Mouse (Mus musculus): ENCODE measurements at regions not wholly inside any gene's neighbourhood (a gene's known extent, or its start where the extent isn't known, plus 50 kb on each side); places are given as distances from the start of the nearest gene placed in this dataset.

DNA sequence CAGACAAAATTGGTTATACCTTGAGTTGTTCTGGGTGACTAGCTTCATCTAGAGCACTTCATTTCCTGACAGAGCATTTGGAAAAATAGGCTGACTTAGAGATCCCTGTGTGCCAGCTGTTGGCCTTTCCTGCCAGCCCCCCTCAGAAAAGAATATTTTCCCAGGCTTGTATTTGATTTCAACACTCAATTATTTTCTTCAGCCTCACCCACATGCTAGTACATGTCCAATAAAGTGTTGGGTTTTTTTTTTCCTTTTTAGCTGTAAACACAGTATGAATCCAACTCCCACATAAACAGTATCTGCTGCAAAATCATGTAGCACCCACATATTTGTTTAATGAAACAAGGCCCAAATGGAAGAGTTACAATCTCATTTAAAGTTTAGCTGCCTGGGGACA is 256.8 kb upstream of the Acvr2a start:
- no peaks in the 10 kb centered on the region for H3K36me3 ChIP-seq (ENCODE audit: control insufficient read depth, insufficient read depth, low read length)
- H3K27ac ChIP-seq (ENCODE audit: low read depth, low read length): no peak overlapping the region
- H3K4me2 ChIP-seq: no peak overlapping the region
- H3K9me3 ChIP-seq (ENCODE audit: control insufficient read depth, low read length): no peaks in the 10 kb centered on the region
- no peaks in the 10 kb centered on the region for H3K27me3 ChIP-seq (replicated peaks; ENCODE audit: control insufficient read depth, insufficient read depth, low read length)
- no peaks in the 10 kb centered on the region for H3K4me1 ChIP-seq (replicated peaks; ENCODE audit: control insufficient read depth, insufficient read depth, low read length)
- H3K4me3 ChIP-seq (ENCODE audit: low read depth, low read length): no peak overlapping the region
- H3K9ac ChIP-seq (ENCODE audit: low read depth, low read length): no peak overlapping the region
- ATAC-seq (replicated peaks; ENCODE audit: low FRiP score) (no peak), DNase-seq (ENCODE audit: low spot score) (no peak)

DNA sequence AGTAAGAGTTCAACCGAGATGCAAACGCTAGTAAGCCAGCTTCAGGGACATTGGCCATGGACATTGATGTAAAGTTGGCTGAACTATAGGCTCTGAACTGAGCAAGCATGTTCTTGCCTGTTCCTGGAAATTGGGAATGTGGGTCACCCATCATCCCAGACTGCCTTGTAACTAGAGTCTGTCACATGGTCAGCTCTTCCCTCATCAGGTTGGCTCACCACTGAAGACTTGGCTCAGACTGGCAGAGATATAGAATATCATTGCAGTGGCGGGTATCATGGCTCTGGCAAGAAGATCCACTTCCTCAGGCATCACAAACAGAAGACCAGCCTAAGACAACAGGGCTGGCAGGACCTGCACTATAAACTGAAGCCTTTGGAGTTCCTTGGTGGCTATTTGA is 255.3 kb upstream of the Acvr2a start:
- 85% methylated on average over 3 of the region's 3 CpGs for WGBS
- Histone ChIP-seq H3K27ac (ENCODE audit: low read depth, low read length) (no peak overlapping the region), H3K27me3 (replicated peaks; ENCODE audit: control insufficient read depth, insufficient read depth, low read length) (no peaks in the 10 kb centered on the region), H3K9me3 (ENCODE audit: control insufficient read depth, low read length) (no peaks in the 10 kb centered on the region), H3K4me1 (replicated peaks; ENCODE audit: control insufficient read depth, insufficient read depth, low read length) (no peaks in the 10 kb centered on the region), H3K4me3 (ENCODE audit: low read depth, low read length) (no peak overlapping the region), H3K36me3 (ENCODE audit: control insufficient read depth, insufficient read depth, low read length) (no peaks in the 10 kb centered on the region), H3K4me2 (no peak overlapping the region), H3K9ac (ENCODE audit: low read depth, low read length) (no peak overlapping the region)
- DNase-seq (ENCODE audit: low spot score) (no peak), ATAC-seq (replicated peaks; ENCODE audit: low FRiP score) (no peak)

DNA sequence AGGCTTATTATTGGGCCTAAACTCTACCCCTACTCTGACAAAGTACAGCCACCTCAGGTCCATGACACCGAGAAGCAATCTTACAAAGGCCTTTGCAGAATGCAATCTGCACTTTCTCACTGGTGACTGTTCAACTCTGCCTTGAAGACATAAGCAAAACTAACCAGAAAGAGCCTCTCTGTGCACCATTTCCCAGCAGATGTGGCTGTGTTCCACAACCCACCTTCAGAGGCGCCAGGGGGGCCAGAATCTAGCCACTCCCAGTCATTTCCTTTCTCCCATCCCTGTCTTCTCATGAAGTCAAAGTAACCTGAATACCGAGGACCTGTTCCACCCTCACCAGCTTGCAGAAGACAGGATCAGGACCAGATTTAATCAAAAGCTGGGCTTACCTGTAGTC is 250.3 kb upstream of the Acvr2a start:
- 69% methylated on average over 3 of the region's 3 CpGs for WGBS
- no peaks in the 10 kb centered on the region for H3K4me1 ChIP-seq (replicated peaks; ENCODE audit: control insufficient read depth, insufficient read depth, low read length)
- no peak overlapping the region for H3K27ac ChIP-seq (ENCODE audit: low read depth, low read length)
- H3K4me2 ChIP-seq: no peak overlapping the region
- no peak overlapping the region for H3K9ac ChIP-seq (ENCODE audit: low read depth, low read length)
- no peaks in the 10 kb centered on the region for H3K36me3 ChIP-seq (ENCODE audit: control insufficient read depth, insufficient read depth, low read length)
- no peak overlapping the region for H3K4me3 ChIP-seq (ENCODE audit: low read depth, low read length)
- DNase-seq (ENCODE audit: low spot score): no peak
- H3K27me3 ChIP-seq (replicated peaks; ENCODE audit: control insufficient read depth, insufficient read depth, low read length): no peaks in the 10 kb centered on the region
- no peaks in the 10 kb centered on the region for H3K9me3 ChIP-seq (ENCODE audit: control insufficient read depth, low read length)
- no peak for ATAC-seq (replicated peaks; ENCODE audit: low FRiP score)

DNA sequence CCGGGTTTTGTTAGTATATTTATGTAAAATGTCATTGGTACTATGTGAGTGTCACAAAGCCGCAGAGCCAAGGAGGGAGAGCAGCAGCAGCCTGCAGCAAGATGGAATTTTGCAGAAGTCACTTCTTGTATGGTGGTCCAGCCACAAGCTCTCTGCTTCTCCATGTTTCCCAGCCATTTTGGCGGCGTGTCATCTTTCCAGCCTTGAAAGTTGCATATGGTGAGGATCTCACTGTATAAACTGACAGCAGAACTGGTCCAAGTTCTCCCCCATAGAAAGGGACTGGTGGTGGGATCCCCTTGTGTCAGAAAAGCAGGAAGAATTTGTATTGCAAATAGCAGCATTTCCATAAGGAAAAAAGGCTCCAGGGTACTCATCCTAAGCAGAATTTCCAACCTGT is 249.7 kb upstream of the Acvr2a start:
- no peak overlapping the region for H3K4me2 ChIP-seq
- H3K9me3 ChIP-seq (ENCODE audit: control insufficient read depth, low read length): no peaks in the 10 kb centered on the region
- H3K36me3 ChIP-seq (ENCODE audit: control insufficient read depth, insufficient read depth, low read length): no peaks in the 10 kb centered on the region
- no peak overlapping the region for H3K27ac ChIP-seq (ENCODE audit: low read depth, low read length)
- DNase-seq (ENCODE audit: low spot score): no peak
- H3K4me1 ChIP-seq (replicated peaks; ENCODE audit: control insufficient read depth, insufficient read depth, low read length): no peaks in the 10 kb centered on the region
- H3K27me3 ChIP-seq (replicated peaks; ENCODE audit: control insufficient read depth, insufficient read depth, low read length): no peaks in the 10 kb centered on the region
- no peak overlapping the region for H3K9ac ChIP-seq (ENCODE audit: low read depth, low read length)
- no peak for ATAC-seq (replicated peaks; ENCODE audit: low FRiP score)
- WGBS: 72% methylated on average over 4 of the region's 4 CpGs
- H3K4me3 ChIP-seq (ENCODE audit: low read depth, low read length): no peak overlapping the region

DNA sequence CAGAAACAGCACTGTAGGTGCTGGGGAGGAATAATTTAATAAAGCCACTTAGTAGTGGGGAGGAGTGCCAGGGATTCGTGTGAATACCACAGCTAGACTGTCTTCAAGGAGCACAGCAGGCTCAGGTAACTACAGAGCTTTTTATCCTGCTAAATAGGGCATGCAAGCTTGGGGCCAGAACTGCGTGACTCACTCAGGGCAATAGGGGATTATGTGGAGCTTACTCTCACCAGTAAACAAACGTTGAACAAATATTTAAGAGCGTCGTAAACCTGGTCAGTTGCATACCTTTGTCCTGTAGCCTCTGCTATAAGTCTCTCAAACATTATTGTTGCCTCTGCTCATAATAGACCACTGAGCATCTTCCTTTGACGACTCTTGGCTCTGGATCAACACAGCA is 246.0 kb upstream of the Acvr2a start:
- ATAC-seq (replicated peaks; ENCODE audit: low FRiP score): no peak
- H3K4me1 ChIP-seq (replicated peaks; ENCODE audit: control insufficient read depth, insufficient read depth, low read length): no peaks in the 10 kb centered on the region
- H3K9ac ChIP-seq (ENCODE audit: low read depth, low read length): no peak overlapping the region
- no peaks in the 10 kb centered on the region for H3K36me3 ChIP-seq (ENCODE audit: control insufficient read depth, insufficient read depth, low read length)
- 58% methylated on average over 6 of the region's 6 CpGs for WGBS
- no peak overlapping the region for H3K4me3 ChIP-seq (ENCODE audit: low read depth, low read length)
- no peaks in the 10 kb centered on the region for H3K9me3 ChIP-seq (ENCODE audit: control insufficient read depth, low read length)
- no peaks in the 10 kb centered on the region for H3K27me3 ChIP-seq (replicated peaks; ENCODE audit: control insufficient read depth, insufficient read depth, low read length)
- H3K27ac ChIP-seq (ENCODE audit: low read depth, low read length): no peak overlapping the region
- DNase-seq (ENCODE audit: low spot score): no peak
- no peak overlapping the region for H3K4me2 ChIP-seq

DNA sequence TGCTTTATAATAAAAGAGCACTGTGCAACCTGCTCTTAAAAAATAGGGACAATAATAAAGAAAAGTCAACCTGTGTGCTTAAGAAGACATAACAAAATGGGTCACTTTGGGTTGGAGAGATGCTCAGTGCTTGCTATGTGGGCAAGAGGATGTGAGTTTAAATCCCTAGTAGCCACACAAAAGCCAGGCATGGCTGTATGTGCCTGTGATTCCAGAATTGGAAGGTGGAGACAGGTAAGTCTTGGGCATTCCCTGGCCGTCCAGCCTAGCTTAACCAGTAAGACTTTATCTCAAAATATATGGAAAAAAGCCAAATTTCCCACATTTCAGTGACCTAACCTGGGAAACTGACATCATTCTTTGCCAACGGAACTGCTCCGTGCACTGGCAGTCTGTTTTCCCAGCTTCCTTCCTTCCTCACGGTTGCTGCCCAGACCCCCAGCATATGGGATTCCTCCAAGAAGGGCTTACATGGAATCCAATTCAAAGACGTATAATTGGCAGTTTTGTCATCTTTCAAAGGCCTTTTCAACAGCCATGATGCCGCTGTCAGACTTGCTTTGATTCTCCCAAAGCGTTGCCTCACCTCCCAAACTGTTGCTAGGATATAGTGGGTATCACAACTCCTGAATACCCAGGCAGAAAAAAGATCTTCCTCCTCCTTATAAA is 227.6 kb upstream of the Acvr2a start:
- Histone ChIP-seq H3K4me2 (no peak overlapping the region), H3K9me3 (ENCODE audit: control insufficient read depth, low read length) (no peaks in the 10 kb centered on the region), H3K4me1 (replicated peaks; ENCODE audit: control insufficient read depth, insufficient read depth, low read length) (no peaks in the 10 kb centered on the region), H3K36me3 (ENCODE audit: control insufficient read depth, insufficient read depth, low read length) (no peaks in the 10 kb centered on the region), H3K27me3 (replicated peaks; ENCODE audit: control insufficient read depth, insufficient read depth, low read length) (no peaks in the 10 kb centered on the region), H3K27ac (ENCODE audit: low read depth, low read length) (no peak overlapping the region), H3K9ac (ENCODE audit: low read depth, low read length) (no peak overlapping the region), H3K4me3 (ENCODE audit: low read depth, low read length) (no peak overlapping the region)
- ATAC-seq (replicated peaks; ENCODE audit: low FRiP score) (no peak), DNase-seq (ENCODE audit: low spot score) (no peak)
- 76% methylated on average over 7 of the region's 7 CpGs for WGBS

DNA sequence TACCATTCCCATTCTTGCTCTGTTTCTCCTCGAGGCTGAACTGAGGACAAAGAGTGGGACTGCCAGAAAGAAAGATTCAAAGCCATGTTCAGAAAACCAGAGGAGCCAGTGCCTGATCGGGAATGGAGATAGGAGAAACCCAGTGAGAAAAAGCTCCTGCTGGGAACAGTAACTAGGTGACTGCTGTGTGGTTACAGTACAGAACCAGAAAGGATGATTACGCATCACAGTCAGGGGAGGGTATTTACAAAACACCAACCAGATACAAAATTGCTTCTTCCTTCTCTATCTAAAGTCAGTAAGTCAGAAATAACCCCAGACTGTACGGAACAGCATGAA is 227.1 kb upstream of the Acvr2a start:
- Histone ChIP-seq H3K9me3 (ENCODE audit: control insufficient read depth, low read length) (no peaks in the 10 kb centered on the region), H3K27me3 (replicated peaks; ENCODE audit: control insufficient read depth, insufficient read depth, low read length) (no peaks in the 10 kb centered on the region), H3K36me3 (ENCODE audit: control insufficient read depth, insufficient read depth, low read length) (no peaks in the 10 kb centered on the region), H3K27ac (ENCODE audit: low read depth, low read length) (no peak overlapping the region), H3K4me3 (ENCODE audit: low read depth, low read length) (no peak overlapping the region), H3K4me2 (no peak overlapping the region), H3K9ac (ENCODE audit: low read depth, low read length) (no peak overlapping the region), H3K4me1 (replicated peaks; ENCODE audit: control insufficient read depth, insufficient read depth, low read length) (no peaks in the 10 kb centered on the region)
- 70% methylated on average over 4 of the region's 4 CpGs for WGBS
- DNase-seq (ENCODE audit: low spot score): no peak
- no peak for ATAC-seq (replicated peaks; ENCODE audit: low FRiP score)

DNA sequence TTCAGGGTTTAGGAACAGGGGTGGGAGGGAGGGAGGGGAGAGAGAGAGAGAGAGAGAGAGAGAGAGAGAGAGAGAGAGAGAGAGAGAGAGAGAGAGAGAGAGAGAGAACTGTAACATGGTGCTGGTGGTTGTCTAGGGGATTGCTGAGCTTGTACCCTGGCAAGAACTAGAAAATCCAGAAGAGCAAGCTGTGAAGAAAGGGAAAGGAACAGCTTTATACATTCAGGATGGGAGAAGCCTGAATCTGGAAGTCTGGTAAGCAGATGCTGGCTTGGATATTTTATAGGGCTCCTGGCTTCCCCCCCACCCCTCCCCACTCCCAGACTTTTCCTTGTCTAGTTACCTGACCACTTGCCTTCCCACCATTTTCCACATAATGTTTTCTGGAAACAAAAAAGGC is 224.2 kb upstream of the Acvr2a start:
- H3K27me3 ChIP-seq (replicated peaks; ENCODE audit: control insufficient read depth, insufficient read depth, low read length): no peaks in the 10 kb centered on the region
- no peaks in the 10 kb centered on the region for H3K4me1 ChIP-seq (replicated peaks; ENCODE audit: control insufficient read depth, insufficient read depth, low read length)
- H3K9me3 ChIP-seq (ENCODE audit: control insufficient read depth, low read length): no peaks in the 10 kb centered on the region
- no peak overlapping the region for H3K27ac ChIP-seq (ENCODE audit: low read depth, low read length)
- no peak overlapping the region for H3K4me3 ChIP-seq (ENCODE audit: low read depth, low read length)
- no peak for ATAC-seq (replicated peaks; ENCODE audit: low FRiP score)
- no peak overlapping the region for H3K4me2 ChIP-seq
- no peaks in the 10 kb centered on the region for H3K36me3 ChIP-seq (ENCODE audit: control insufficient read depth, insufficient read depth, low read length)
- no peak overlapping the region for H3K9ac ChIP-seq (ENCODE audit: low read depth, low read length)
- no peak for DNase-seq (ENCODE audit: low spot score)

DNA sequence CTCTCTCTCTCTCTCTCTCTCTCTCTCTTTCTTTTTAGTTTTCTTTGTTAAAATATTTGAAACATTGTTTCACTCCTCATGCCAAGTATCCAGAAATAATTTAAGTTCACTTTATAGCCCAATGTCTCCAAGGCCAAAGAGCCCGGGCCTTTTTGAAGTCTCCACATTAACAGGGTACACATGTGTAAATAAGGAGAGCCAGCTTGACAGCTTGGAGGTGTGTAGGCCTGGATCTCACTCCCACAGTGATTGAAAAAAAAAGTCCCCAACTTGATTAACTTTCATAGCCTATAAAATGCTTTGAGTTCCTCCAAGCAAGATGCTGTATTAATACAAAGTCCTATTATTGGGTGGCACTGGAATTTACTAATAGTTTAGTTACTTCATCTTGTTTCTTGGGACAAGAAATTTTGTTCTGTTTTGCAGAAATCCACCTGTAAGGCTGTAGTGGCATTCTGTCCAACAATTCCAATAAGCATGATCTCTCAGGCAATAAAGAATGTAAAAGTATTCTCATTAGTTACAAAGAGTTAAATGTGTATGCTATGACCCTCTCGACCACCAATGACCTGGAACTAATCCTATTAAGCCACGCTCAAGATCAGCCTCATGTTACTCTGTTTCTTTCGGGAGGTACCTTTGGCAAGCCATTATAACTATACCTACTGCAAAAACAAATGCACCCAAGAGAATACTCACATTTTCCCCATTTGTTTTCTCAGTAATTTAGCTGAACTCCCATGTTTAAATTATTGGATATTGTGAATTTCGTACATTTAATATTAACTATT is 215.9 kb upstream of the Acvr2a start:
- no peak for ATAC-seq (replicated peaks; ENCODE audit: low FRiP score)

More for the DNA sequence above, 215.9 kb upstream of the Acvr2a start:
- Histone ChIP-seq H3K9me3 (ENCODE audit: control insufficient read depth, low read length) (no peaks in the 10 kb centered on the region), H3K27ac (ENCODE audit: low read depth, low read length) (no peak overlapping the region), H3K9ac (ENCODE audit: low read depth, low read length) (no peak overlapping the region), H3K4me3 (ENCODE audit: low read depth, low read length) (no peak overlapping the region), H3K4me2 (no peak overlapping the region), H3K27me3 (replicated peaks; ENCODE audit: control insufficient read depth, insufficient read depth, low read length) (no peaks in the 10 kb centered on the region), H3K36me3 (ENCODE audit: control insufficient read depth, insufficient read depth, low read length) (no peaks in the 10 kb centered on the region), H3K4me1 (replicated peaks; ENCODE audit: control insufficient read depth, insufficient read depth, low read length) (no peaks in the 10 kb centered on the region)
- no peak for DNase-seq (ENCODE audit: low spot score)
- 76% methylated on average over 5 of the region's 5 CpGs for WGBS
